Mouse (Mus musculus) thymus, adult 2 months (tissue): ENCODE results near the gene Aff3. TPM values are rescaled to one million over a fixed set of nuclear protein-coding genes. Genes with fewer than 3 reads are reported as not detected.

Experiments
- DNase-seq: peaks from one replicate; pipeline ENCODE4 v3.0.0; 2021
- H3K27ac ChIP-seq: fragments of 200-500 bp; 2 replicates; pipeline ENCODE4 v1.5.1; 2012; ENCODE audit warnings: low read length, control low read depth; ENCODE audit not compliant: control insufficient read depth, insufficient read depth
- H3K27me3 ChIP-seq: fragments of 200-500 bp; 2 replicates; pipeline ENCODE4 v1.6.1; 2012; ENCODE audit warnings: mild to moderate bottlenecking, low read length, moderate library complexity, mixed read lengths; ENCODE audit not compliant: control insufficient read depth, insufficient read depth
- H3K36me3 ChIP-seq: fragments of 200-500 bp; 2 replicates; pipeline ENCODE4 v1.6.1; 2012; ENCODE audit warnings: mild to moderate bottlenecking, low read length, moderate library complexity; ENCODE audit not compliant: control insufficient read depth, insufficient read depth
- H3K4me1 ChIP-seq: fragments of 200-500 bp; replicated peaks from 2 replicates; pipeline ENCODE4 v1.6.1; 2012; ENCODE audit warnings: low read length; ENCODE audit not compliant: control insufficient read depth, insufficient read depth
- H3K4me3 ChIP-seq: fragments of 200-500 bp; 2 replicates; pipeline ENCODE4 v1.5.1; 2012; ENCODE audit warnings: mild to moderate bottlenecking, low read length, control low read depth, moderate library complexity; ENCODE audit not compliant: control insufficient read depth, insufficient read depth
- CTCF ChIP-seq: fragments of 200-500 bp; IDR thresholded peaks from 2 replicates; pipeline ENCODE4 v1.5.1; 2012; ENCODE audit warnings: mild to moderate bottlenecking, control low read depth, low read length, moderate library complexity, borderline replicate concordance; ENCODE audit not compliant: control insufficient read depth, poor library complexity, insufficient read depth; ENCODE audit errors: extremely low read depth
- POLR2A ChIP-seq: fragments of 200-500 bp; IDR thresholded peaks from 2 replicates; pipeline ENCODE4 v1.6.1; 2012; ENCODE audit warnings: mild to moderate bottlenecking, low read length, control low read depth, moderate library complexity; ENCODE audit not compliant: control insufficient read depth, poor library complexity, insufficient read depth; ENCODE audit errors: extremely low read depth
- WGBS: fragments of 180-500 bp; shearing (Covaris S2); methylation state at CpG from one replicate; pipeline ENCODE4 v1.1.7; 2018; 5-methylcytosine and 5-hydroxymethylcytosine counted together
- polyA plus RNA-seq: library from polyadenylated mRNA; depleted of rRNA; stranded (reverse); fragments of >200 nt; gene quantifications from 2 replicates; pipeline ENCODE4 v1.2.3, GENCODE M21; 2012

Aff3 gene
- polyA plus RNA-seq, 1 experiment, result 39.6 TPM

DNA sequence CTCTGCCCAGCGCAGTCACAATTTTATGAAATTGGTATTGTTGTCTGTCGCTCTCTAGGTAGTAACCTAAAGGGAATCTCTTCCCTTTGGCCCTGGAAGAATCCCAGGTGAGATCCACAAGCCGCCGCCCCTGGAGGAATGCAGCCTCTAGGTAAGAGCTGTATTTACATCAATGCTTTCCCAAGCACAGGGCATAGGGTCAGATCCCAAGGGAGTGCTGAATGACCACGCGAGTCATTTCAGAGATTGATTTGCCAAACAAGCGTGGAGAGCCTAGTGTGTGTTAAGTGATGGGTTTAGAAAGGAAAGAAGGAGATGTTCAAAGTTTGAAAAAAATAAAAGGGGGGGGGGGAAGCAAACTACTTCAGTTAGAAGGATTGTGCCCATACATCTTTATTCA is 29.2 kb downstream of the Aff3 start:
- H3K27me3 ChIP-seq, result no peaks in the 10 kb centered on the region
- H3K4me1 ChIP-seq, result peaks cover 15% of the 10 kb centered on the region
- 99% methylated on average over 7 of the region's 7 CpGs for WGBS
- DNase-seq, result no peak
- no peak overlapping the region for H3K27ac ChIP-seq
- no peak overlapping the region for H3K4me3 ChIP-seq
- no peaks in the 10 kb centered on the region for H3K36me3 ChIP-seq
- no peak for TF ChIP-seq POLR2A
- no peak for TF ChIP-seq CTCF

DNA sequence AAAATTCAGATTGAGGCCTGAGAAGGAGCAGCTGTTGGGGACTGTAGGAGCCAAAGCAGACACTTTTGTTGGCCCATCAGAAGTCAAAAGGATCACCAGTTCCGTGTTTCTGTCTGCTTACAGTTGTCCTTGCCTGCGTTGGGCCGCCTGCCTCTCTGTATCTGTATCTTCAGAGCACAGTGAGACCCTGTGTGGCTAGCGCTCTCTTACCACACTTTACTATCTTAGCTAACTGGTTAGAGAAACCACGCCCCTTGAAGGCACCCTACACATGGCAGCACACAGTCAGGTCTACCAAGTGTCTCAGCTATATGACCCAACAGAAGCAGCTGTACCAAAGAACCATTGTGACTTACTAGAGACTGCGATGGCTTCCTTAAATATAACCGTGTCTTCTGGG is 30.7 kb downstream of the Aff3 start:
- H3K4me1 ChIP-seq, result peaks cover 17% of the 10 kb centered on the region
- no peak overlapping the region for H3K27ac ChIP-seq
- DNase-seq, result no peak
- TF ChIP-seq CTCF (no peak), POLR2A (no peak)
- 81% methylated on average over 7 of the region's 7 CpGs for WGBS
- H3K36me3 ChIP-seq, result no peaks in the 10 kb centered on the region
- H3K27me3 ChIP-seq, result no peaks in the 10 kb centered on the region
- H3K4me3 ChIP-seq, result no peak overlapping the region

DNA sequence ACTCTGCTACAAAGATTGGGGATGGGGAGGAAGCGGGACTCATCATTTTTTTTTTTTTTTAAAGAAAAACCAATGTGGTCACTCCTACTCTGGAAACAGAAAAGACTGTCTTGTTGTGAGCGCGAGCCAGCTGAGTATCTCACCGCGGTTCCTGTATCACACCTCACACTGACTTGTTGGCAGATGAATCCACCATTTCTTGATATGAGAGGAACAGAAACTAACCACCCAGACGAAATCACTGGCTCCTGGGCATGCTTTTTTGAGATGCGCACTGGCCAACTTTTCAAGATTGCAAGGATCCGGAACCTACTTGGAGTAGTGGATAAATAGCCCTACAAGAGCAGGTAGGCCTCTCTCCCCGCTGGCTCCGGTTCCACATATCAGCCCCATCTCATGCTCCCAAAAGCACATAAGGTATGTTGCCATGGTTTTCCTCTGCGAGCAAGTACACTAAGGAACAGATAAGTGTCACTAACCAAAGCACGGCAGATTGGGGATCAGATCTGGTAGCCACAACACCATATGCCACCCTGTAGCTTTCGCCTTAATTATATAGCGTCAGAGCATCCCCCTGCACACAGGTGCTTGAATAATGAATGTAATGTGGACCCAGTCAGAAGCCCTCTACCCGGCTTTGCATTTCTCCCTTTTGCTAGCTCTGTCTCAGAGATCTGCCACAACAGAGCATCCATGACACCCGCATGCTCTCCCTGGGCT is 32.1 kb downstream of the Aff3 start:
- H3K4me3 ChIP-seq, result no peak overlapping the region
- H3K27ac ChIP-seq, result no peak overlapping the region
- TF ChIP-seq POLR2A, result no peak
- no peak for TF ChIP-seq CTCF
- H3K27me3 ChIP-seq, result no peaks in the 10 kb centered on the region
- WGBS, result 79% methylated on average over 16 of the region's 16 CpGs
- peaks cover 25% of the 10 kb centered on the region for H3K4me1 ChIP-seq
- H3K36me3 ChIP-seq, result no peaks in the 10 kb centered on the region
- no peak for DNase-seq

DNA sequence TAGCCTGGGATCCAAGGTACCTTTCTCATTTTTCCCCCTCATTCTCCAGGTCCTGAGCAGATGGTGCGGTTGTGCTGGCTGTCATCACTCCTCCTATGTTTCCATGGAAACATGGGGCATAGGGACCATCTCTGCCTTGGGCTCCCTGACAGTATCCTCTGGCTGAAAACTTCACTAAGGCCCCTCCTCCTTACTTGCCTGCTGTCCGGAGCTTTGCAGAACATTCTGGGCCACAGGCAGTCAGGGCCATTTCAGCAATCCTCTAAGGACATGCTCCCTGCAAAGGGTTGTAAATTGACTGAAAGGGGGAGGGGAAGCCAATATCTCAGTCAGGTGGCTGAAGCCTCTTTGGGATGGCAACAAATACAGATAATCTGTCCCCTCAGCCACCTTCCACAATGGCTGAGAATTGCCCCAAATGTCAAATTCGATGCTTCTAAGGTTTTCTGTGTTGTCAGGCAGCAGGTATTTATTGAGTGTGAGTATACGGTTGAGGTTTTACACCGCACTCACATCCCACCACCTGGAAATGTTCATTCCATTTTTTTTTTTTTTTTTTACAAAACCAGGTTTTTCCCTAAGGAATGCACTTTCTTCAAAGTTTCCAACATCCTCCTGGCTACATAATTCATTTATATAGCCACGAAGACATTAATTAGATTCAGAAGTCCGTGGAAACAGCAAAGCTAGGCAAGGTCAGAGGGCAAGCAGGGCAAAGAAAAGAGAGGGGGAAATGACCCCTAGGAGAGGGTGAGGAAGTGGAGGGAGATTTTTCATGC is 33.1 kb downstream of the Aff3 start:
- 91% methylated on average over 7 of the region's 7 CpGs for WGBS
- TF ChIP-seq POLR2A, result no peak
- Histone ChIP-seq H3K4me1 (peaks cover 21% of the 10 kb centered on the region), H3K36me3 (no peaks in the 10 kb centered on the region), H3K27me3 (no peaks in the 10 kb centered on the region), H3K4me3 (no peak overlapping the region), H3K27ac (no peak overlapping the region)
- DNase-seq, result no peak

DNA sequence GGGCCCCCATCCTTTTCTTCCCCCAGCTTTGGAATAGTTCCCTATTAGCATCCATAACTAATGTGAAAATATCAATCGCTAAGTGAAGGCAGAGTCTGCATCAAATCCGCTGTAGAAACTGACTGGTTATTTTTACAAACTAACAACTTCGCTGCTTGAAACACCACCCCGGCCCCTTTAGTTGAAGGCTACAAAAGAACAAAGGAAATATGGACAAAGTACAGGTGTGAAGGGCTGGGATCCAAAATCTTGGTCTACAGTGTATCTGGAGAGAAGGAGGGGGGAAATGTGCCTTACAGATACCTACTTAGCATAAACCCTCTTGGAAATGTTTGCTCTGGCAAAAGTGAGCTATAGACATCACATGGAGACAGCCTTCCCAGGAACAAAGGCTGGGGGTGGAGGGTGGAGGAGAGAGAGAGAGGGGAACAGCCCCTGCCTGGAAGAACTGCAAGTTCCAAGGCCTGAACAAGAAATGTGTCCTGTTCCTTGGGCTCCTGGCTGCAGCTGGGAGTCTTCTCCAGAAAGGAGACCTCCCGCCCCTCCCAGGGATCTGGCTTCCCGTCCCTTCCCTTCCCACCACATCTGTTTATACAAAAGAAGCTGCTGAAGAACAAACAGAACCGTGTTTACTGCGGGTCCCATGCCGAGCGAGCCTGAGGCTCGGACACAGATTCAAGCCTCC is 35.7 kb downstream of the Aff3 start:
- Histone ChIP-seq H3K36me3 (no peaks in the 10 kb centered on the region), H3K27me3 (no peaks in the 10 kb centered on the region), H3K4me3 (no peak overlapping the region), H3K27ac (no peak overlapping the region), H3K4me1 (peaks cover 15% of the 10 kb centered on the region)
- TF ChIP-seq CTCF (no peak), POLR2A (no peak)
- WGBS, result 88% methylated on average over 11 of the region's 11 CpGs
- DNase-seq, result no peak

DNA sequence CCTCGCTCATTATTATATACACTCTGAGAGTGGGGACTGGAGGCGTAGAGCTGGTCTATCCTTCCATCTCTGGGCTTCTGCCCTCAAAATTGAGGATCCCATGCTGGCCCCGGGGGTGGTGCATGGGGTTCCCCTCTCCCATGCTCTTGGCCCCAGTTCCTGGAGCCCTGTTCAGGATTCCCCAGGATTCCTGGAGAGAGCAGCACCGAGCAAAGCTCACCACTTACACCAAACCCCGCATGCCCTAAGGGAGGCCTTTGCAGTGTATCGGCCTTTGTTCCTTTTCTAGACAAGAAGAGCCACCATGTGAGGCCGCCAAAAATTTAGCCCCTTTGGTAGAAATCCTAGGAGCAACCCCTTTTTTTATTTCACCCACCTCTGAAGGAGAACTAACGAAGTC is 36.3 kb downstream of the Aff3 start:
- Histone ChIP-seq H3K27me3 (no peaks in the 10 kb centered on the region), H3K27ac (no peak overlapping the region), H3K36me3 (no peaks in the 10 kb centered on the region), H3K4me3 (no peak overlapping the region), H3K4me1 (peaks cover 15% of the 10 kb centered on the region)
- no peak for TF ChIP-seq CTCF
- no peak for TF ChIP-seq POLR2A
- DNase-seq, result no peak
- WGBS, result 61% methylated on average over 8 of the region's 8 CpGs
